Mouse (Mus musculus) ES-CJ7 (cell line): Measurements from ENCODE around the gene Olfr1457.

Experiments
- DNase-seq: peaks from one replicate; pipeline ENCODE4 v3.0.0; 2011; ENCODE audit warnings: low read depth, low spot score

Olfr1457 gene

GRCm38 (mm10) chr19:13097791-13098190, at the start of gene Olfr1457:
TSS of gene Olfr1457 (minus strand) at chr19:13097891.
- DNase-seq: no peak

- DNase-seq: no peak
Measured at GRCm38 (mm10) chr19:13106675-13107074, 9.0 kb upstream of the Olfr1457 start, which contains the start of gene Olfr1458. TSS of gene Olfr1458 (minus strand) at chr19:13106775.

- no peak for DNase-seq
Measured at GRCm38 (mm10) chr19:13093908-13094307, 3.8 kb downstream of the Olfr1457 start.

- DNase-seq: no peak
Measured at GRCm38 (mm10) chr19:13060310-13060709, 37.4 kb downstream of the Olfr1457 start, which contains the start of gene Olfr1454. TSS of gene Olfr1454 (plus strand) at chr19:13060610.
